Mouse (Mus musculus): ENCODE data around the gene Tcf20. TPM values are rescaled to one million over a fixed set of nuclear protein-coding genes. Genes with fewer than 3 reads are reported as not detected.

Tcf20 gene
- polyA plus RNA-seq, 1 experiment from 2014 or later = 16.0 TPM

- peak; percentile 84 for ATAC-seq
- H3K27ac ChIP-seq = 0 out of 2 replicates have a peak overlapping the region, but pooled peaks have one; percentile 32
- H3K4me3 ChIP-seq (replicated peaks) = no peak overlapping the region
- H3K9me3 ChIP-seq = no peaks in the 10 kb centered on the region
- H3K9ac ChIP-seq (replicated peaks) = no peak overlapping the region
- H3K36me3 ChIP-seq = no peaks in the 10 kb centered on the region
- peak overlapping the region; percentile 33 for H3K4me2 ChIP-seq (replicated peaks)
- 9% methylated on average over 15 of the region's 15 CpGs for WGBS
- H3K4me1 ChIP-seq (replicated peaks) = peaks cover 33% of the 10 kb centered on the region
- peaks cover 66% of the 10 kb centered on the region for H3K27me3 ChIP-seq
Measured at GRCm38 (mm10) chr15:83010990-83011664, 23.5 kb upstream of the Tcf20 start.

GRCm38 (mm10) chr15:83010423-83010822 is 22.8 kb upstream of the Tcf20 start:
- 5% methylated on average over 8 of the region's 8 CpGs for WGBS
- Histone ChIP-seq H3K9ac (replicated peaks) (no peak overlapping the region), H3K9me3 (no peaks in the 10 kb centered on the region), H3K4me2 (replicated peaks) (peak overlapping the region; percentile 33; the same call in 1 of the 2 replicates), H3K4me3 (replicated peaks) (no peak overlapping the region), H3K36me3 (no peaks in the 10 kb centered on the region), H3K27me3 (peaks cover 68% of the 10 kb centered on the region), H3K27ac (no peak overlapping the region), H3K4me1 (replicated peaks) (peaks cover 30% of the 10 kb centered on the region)
- no peak for ATAC-seq

DNA sequence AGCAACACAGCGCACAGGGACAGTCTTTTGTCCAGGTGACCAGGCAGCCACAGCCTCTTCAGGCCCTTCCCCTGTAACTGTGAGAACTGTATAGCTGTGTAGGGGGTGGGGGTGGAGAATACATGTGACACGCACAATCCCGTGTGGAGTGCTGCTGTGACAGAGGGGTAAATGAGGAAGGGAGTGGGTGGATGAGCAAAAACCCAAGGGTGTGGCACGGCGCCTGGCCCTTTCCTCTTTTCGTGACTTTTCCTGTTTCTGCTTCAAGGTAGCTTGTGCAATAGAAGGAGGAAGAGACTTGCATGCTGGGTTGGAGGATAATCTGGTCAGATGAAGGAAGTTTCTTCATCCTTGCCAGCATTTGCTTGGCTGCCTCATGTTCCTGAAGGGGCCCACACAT is 21.9 kb upstream of the Tcf20 start:
- H3K4me1 ChIP-seq (replicated peaks) = peaks cover 30% of the 10 kb centered on the region
- ATAC-seq = no peak
- no peaks in the 10 kb centered on the region for H3K36me3 ChIP-seq
- H3K4me2 ChIP-seq (replicated peaks) = no peak overlapping the region
- no peak overlapping the region for H3K4me3 ChIP-seq (replicated peaks)
- WGBS = 93% methylated on average over 6 of the region's 6 CpGs
- no peaks in the 10 kb centered on the region for H3K9me3 ChIP-seq
- H3K27me3 ChIP-seq = peaks cover 59% of the 10 kb centered on the region
- no peak overlapping the region for H3K9ac ChIP-seq (replicated peaks)
- H3K27ac ChIP-seq = no peak overlapping the region

DNA sequence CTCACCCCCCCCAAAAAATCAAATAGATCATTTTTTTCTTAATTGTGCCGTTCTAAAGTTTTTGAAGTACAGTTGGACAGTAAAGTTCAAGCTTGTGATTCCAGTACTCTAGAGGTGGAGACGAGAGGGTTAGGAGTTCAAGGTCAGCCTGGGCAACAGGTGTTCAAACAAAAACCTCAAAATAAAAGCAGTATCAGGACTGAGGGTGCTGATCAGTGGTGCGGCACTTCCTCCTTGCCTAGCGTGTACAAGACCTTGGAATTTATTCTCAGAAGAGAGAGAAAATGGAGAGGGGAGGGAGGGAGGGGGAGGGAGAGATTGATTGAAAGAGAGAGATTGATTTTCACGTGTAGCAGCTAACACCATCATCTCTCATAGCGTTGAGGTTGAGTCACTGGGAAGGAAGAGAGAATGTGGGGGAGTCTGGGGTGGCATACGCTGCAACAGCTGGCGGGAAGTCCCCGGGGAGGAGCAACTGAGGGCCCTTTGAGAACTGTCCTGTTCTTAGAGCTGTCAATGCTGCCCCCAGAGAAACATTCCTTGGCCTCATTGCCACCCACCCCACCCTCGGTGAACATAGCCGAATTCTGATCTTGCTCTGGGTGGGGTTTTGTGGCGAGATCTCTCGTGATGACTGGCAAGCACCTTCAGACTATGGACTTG is 21.2 kb upstream of the Tcf20 start:
- ATAC-seq = no peak
- WGBS = 73% methylated on average over 13 of the region's 13 CpGs

GRCm38 (mm10) chr15:83007346-83007920 is 19.8 kb upstream of the Tcf20 start:
- H3K27ac ChIP-seq = no peak overlapping the region
- H3K4me2 ChIP-seq (replicated peaks) = no peak overlapping the region
- H3K9me3 ChIP-seq = no peaks in the 10 kb centered on the region
- peaks cover 41% of the 10 kb centered on the region for H3K27me3 ChIP-seq
- 51% methylated on average over 15 of the region's 15 CpGs for WGBS
- ATAC-seq = no peak
- H3K36me3 ChIP-seq = no peaks in the 10 kb centered on the region
- H3K4me1 ChIP-seq (replicated peaks) = peaks cover 44% of the 10 kb centered on the region
- no peak overlapping the region for H3K9ac ChIP-seq (replicated peaks)
- no peak overlapping the region for H3K4me3 ChIP-seq (replicated peaks)

More for the DNA sequence above, 21.2 kb upstream of the Tcf20 start:
- no peak overlapping the region for H3K4me2 ChIP-seq (replicated peaks)
- peaks cover 53% of the 10 kb centered on the region for H3K27me3 ChIP-seq
- H3K4me3 ChIP-seq (replicated peaks) = no peak overlapping the region
- peaks cover 30% of the 10 kb centered on the region for H3K4me1 ChIP-seq (replicated peaks)
- no peaks in the 10 kb centered on the region for H3K36me3 ChIP-seq
- no peak overlapping the region for H3K27ac ChIP-seq
- H3K9me3 ChIP-seq = no peaks in the 10 kb centered on the region
- no peak overlapping the region for H3K9ac ChIP-seq (replicated peaks)

DNA sequence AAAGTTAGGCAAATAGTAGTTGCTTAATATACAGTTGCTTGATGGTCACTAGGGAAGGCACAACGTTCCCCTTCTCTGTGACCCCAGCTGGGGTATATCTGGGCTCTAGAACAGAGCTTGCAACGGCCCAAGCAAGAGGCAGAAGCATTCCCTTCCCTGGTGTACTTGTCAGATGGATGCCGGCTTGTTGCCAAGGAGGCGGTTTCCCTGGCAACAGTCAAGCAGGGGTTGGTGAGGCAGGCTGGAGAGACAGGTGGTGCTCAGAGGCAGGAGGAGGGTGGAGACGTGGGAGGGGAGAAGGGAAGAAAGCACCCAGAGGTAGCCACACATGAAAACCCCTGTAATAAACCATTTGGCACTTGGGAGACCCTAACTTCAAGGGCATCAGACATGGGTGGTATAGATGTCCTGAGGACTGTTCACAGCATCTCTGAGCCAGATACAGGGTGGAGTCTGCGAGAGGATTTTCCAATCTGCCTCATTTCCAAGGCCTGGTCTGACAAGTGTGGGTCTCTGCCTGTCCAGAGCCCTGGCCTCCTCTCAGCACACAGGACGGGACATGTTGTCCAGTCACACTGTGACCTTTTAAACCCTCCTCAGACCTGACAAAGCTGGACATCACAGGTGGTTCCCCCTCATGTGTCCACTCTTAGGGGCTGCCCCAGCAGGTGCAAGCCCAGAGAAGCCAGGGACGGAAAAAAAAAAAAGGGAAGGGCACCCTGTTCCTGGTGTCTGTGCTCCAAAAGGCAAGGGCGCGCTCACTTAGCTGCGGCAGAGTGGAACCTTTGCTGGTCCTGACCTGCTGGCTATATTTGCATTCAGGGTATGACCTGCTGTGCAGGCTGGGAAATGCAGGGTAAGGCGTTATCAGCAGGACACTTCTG is 15.2 kb upstream of the Tcf20 start:
- H3K9ac ChIP-seq (replicated peaks) = no peak overlapping the region
- WGBS = 27% methylated on average over 12 of the region's 12 CpGs

GRCm38 (mm10) chr15:82998811-82999221 is 11.1 kb upstream of the Tcf20 start:
- H3K36me3 ChIP-seq = no peaks in the 10 kb centered on the region
- no peak overlapping the region for H3K27ac ChIP-seq
- WGBS = 78% methylated on average over 6 of the region's 6 CpGs
- H3K27me3 ChIP-seq = peaks cover 26% of the 10 kb centered on the region; the same call in 1 of the 2 replicates
- ATAC-seq = no peak
- no peak overlapping the region for H3K4me3 ChIP-seq (replicated peaks)
- no peak overlapping the region for H3K9ac ChIP-seq (replicated peaks)
- peaks cover 72% of the 10 kb centered on the region for H3K4me1 ChIP-seq (replicated peaks)
- H3K9me3 ChIP-seq = no peaks in the 10 kb centered on the region
- no peak overlapping the region for H3K4me2 ChIP-seq (replicated peaks)

More for the DNA sequence above, 15.2 kb upstream of the Tcf20 start:
- Histone ChIP-seq H3K27me3 (peaks cover 38% of the 10 kb centered on the region), H3K4me3 (replicated peaks) (no peak overlapping the region), H3K9me3 (no peaks in the 10 kb centered on the region), H3K27ac (peak overlapping the region; percentile 82), H3K4me1 (replicated peaks) (peaks cover 40% of the 10 kb centered on the region), H3K4me2 (replicated peaks) (peak overlapping the region; percentile 19), H3K36me3 (no peaks in the 10 kb centered on the region)
- peak; percentile 94 for ATAC-seq

- Histone ChIP-seq H3K27ac (no peak overlapping the region), H3K27me3 (peaks cover 22% of the 10 kb centered on the region; the same call in 1 of the 2 replicates), H3K4me1 (replicated peaks) (peaks cover 64% of the 10 kb centered on the region), H3K4me3 (replicated peaks) (no peak overlapping the region), H3K9ac (replicated peaks) (no peak overlapping the region), H3K4me2 (replicated peaks) (no peak overlapping the region), H3K36me3 (no peaks in the 10 kb centered on the region), H3K9me3 (no peaks in the 10 kb centered on the region)
- no peak for ATAC-seq
Measured at GRCm38 (mm10) chr15:82996431-82996830, 8.8 kb upstream of the Tcf20 start.

DNA sequence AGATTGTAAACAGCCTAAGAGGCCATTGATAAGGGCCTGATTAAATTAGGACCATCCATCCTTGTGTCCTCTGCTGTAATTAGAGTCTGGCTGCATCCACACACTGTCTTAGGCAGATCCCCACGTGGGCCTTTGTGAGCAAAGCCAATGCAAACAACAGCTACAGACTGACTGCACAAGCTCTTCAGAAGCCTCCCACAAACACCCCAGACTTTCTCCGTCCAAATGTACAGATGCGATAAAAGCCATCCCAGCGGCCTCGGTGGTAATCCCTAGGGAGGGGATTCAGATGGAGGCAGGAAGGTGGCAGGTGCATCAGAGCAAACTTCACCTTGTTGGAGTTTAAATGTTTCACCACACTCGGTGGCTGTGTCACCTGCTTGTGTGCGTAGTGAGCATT is 7.6 kb upstream of the Tcf20 start:
- Histone ChIP-seq H3K9me3 (no peaks in the 10 kb centered on the region), H3K4me3 (replicated peaks) (no peak overlapping the region), H3K27me3 (peaks cover 18% of the 10 kb centered on the region; the same call in 1 of the 2 replicates), H3K27ac (peak overlapping the region; percentile 57), H3K4me2 (replicated peaks) (no peak overlapping the region), H3K36me3 (no peaks in the 10 kb centered on the region), H3K4me1 (replicated peaks) (peaks cover 68% of the 10 kb centered on the region), H3K9ac (replicated peaks) (no peak overlapping the region)
- 0 out of 2 replicates have a peak, but pooled peaks have one; percentile 27 for ATAC-seq
- whole genome bisulfite sequencing = 37% methylated on average over 7 of the region's 7 CpGs

DNA sequence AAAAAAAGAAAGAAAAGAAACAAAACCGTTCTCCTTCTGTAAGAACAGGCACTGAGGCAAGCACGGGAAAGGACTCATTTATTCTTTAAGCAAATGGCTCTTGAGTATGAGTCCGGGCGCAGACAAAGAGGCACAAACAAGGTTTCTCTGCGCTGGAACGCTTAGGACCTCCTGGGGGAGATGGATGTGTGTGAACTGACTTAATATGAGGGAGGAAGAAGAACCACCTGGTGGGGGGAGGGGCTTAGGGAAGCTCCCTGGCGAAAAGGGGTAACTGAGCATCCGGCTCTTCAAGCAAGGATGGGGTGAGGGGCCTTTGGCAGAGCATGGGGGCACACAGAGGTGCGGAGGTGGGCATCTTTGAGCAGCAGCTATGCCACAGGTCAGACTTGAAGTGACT is 5.2 kb upstream of the Tcf20 start:
- Histone ChIP-seq H3K36me3 (no peaks in the 10 kb centered on the region), H3K9ac (replicated peaks) (no peak overlapping the region), H3K4me2 (replicated peaks) (no peak overlapping the region), H3K9me3 (no peaks in the 10 kb centered on the region), H3K4me1 (replicated peaks) (peaks cover 83% of the 10 kb centered on the region), H3K4me3 (replicated peaks) (no peak overlapping the region), H3K27ac (peak overlapping the region; percentile 62; the same call in 1 of the 2 replicates), H3K27me3 (peaks cover 10% of the 10 kb centered on the region; the same call in 1 of the 2 replicates)
- no peak for ATAC-seq
- WGBS = 46% methylated on average over 9 of the region's 9 CpGs

- H3K27ac ChIP-seq = peak overlapping the region; percentile 62
- no peaks in the 10 kb centered on the region for H3K36me3 ChIP-seq
- no peaks in the 10 kb centered on the region for H3K9me3 ChIP-seq
- H3K27me3 ChIP-seq = peaks cover 11% of the 10 kb centered on the region
- H3K4me3 ChIP-seq (replicated peaks) = no peak overlapping the region
- H3K4me2 ChIP-seq (replicated peaks) = no peak overlapping the region
- H3K4me1 ChIP-seq (replicated peaks) = peaks cover 83% of the 10 kb centered on the region
- H3K9ac ChIP-seq (replicated peaks) = no peak overlapping the region
- no peak for ATAC-seq
- 68% methylated on average over 13 of the region's 13 CpGs for WGBS
Measured at GRCm38 (mm10) chr15:82992079-82992783, 4.6 kb upstream of the Tcf20 start.

Data from midbrain, embryonic 13.5 days (tissue).